Mouse (Mus musculus): ENCODE results near the gene Rcan2.

The Rcan2 gene

DNA sequence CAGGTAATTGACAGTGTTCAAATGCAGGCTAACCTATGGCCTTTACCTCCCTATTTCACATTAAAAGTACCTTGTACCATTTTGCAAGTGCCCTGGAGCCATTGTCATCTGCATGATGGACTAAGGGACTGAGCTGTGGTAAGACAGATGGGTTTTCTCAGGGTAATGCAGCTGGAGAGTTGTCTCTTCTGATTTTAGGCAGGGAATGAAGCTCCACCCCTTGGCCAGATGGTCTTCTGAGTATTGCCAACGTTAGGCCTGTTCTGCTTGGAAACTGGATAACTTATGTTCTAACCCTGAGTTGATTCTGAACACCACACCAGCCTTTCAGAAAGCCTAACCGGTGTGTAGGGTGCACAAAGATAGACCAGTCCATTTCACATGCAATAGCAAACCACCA is 222.7 kb downstream of the Rcan2 start:
- DNase-seq (ENCODE audit: low read depth, low spot score): no peak

DNA sequence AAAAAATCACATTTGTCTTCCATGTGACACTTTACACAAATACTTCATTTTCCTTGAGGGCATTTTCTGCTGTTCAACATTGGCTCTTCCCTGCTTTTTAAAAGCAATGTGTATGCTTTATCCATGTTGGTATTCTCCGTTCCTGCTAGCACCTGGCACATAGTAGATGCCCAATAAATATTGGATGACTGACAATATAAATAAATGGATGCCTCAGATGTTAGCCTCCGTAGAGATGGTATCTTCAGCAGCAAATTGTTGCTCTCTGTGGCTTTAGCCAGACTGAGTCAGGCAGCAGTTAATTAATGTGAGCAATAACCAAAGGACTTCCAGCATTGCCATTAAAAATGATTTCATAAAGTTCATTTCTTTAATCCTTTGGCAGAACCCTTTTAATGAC is 223.9 kb downstream of the Rcan2 start:
- DNase-seq (ENCODE audit: low read depth, low spot score): no peak

DNA sequence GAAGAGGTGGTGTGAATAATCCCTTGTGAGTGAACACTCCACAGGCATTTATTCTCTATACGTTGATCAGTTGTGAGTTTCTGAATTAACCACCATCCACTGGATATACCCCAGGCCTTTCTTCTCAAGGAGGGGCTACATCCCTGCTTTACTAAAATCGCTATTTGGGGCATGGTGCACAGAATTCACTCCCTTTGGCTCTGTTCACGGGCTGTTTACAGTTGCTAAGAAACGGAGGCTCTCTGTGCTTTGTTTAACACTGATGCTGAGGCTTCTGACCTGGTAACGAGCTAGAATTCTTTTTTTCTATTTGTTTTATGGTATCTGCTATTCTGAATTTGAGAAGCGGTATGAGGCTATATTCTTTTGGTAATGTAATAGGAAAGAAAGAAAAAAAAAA is 224.8 kb downstream of the Rcan2 start:
- DNase-seq (ENCODE audit: low read depth, low spot score): no peak

DNA sequence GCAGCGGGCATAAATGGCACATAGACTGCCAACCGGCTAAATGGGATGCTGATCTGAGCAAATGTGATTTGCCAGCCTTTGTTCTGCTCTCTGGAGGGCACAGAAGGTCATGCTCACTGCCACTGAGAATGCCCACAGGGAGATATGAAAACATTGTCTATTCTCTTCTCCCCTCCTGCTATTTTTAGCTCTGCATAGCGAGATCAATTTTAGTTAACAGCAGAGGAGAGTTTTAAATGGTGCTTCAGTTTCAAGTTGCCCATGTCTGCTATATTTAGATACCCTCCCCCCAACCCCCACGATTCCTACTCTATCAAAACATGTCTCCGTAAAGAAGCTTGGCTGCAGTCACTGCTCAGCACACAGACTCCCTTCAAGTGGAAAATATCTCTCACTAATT is 225.2 kb downstream of the Rcan2 start:
- no peak for DNase-seq (ENCODE audit: low read depth, low spot score)

DNA sequence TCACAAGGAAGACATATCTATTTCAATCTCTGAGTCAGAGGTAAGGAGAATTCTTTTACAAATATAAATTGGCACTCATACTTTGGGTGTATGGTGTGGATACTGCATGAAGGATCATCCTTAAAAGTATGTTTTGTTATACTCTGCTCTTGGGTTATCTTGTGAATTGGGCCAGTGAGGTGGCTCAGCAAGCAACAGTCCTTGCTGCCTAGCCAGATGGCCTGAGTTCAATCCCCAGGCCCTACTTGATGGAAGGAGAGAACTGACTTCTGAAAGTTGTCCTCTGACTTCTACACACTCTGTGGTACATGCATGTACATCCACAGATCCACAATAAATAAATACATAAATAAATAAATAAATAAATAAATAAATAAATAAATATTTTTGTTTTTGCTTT is 225.6 kb downstream of the Rcan2 start:
- DNase-seq (ENCODE audit: low read depth, low spot score): no peak

DNA sequence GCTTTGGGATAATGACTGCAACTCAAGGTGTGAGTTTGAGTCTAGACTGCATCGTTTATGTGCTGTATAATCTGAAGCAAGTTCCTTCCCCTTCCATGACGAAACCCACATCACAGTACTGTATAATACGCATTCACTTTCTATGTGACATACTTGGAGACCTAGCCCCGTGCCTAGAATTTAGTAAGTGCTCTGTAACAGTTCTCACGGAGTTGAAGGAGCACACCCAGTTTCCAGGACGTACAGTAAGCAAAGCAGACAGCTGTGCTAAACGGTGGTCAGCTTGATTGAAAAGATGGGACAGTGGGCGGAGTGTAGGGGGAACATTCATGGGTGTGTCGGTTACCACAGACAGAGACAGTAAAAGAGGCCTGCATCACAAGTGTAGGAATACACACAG is 226.2 kb downstream of the Rcan2 start:
- no peak for DNase-seq (ENCODE audit: low read depth, low spot score)

DNA sequence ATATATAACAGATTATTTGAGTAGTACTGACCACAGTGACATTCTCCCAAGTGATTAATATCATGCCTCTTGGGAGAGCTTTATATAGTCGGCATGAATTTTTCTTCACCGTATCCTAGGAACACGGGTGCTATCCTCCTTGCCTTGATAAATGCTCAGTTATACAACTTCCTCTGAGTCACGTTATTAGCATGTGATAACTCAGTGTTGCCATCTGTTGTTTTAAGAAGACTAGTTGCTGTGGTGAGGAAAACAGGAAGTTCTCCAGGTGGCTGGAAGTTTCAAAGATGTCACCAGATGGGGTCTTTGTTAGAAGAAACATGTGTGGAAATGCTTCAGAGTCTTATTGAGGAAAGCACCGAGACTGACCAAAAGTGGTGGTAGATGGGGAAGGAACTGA is 228.5 kb downstream of the Rcan2 start:
- no peak for DNase-seq (ENCODE audit: low read depth, low spot score)

DNA sequence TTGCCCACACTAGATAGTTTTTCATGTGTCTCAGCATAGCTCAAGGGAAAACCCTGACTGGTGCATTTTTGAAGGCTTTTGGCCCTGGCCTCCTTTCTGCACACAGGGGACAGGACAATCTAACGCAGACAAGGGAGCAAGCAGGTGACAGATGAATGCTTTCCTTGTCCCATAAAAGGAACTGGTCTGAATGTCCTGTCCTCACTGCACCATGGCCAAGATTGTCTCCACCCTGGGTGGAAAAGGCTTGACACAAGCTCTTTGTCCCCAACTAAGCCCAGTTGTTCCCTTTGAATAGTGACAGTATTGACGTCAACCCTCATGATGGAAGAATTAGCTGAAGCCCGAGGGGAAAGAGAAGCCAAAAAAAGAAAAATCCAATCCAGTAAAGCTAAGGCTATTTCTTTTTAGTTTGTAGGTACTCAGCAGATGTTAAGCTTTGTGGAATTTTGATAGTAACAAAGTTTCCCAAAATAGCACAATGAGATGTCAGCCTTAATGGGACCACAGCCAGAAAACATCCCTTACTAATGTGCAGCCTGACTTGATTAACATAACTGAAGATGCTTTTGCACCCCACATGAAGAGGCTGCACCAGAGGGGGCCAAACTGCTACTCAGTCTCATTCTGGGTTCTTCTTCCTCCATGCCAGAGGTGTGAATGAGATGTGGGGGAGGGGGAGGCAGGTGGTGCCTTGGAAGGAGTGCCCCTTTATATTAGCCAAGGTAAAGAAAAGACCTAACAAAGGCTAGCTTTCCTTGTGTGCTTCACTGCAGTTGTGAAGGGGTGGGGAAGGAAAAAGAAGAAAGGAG is 229.8 kb downstream of the Rcan2 start:
- peak; percentile 13 for DNase-seq (ENCODE audit: low read depth, low spot score)

DNA sequence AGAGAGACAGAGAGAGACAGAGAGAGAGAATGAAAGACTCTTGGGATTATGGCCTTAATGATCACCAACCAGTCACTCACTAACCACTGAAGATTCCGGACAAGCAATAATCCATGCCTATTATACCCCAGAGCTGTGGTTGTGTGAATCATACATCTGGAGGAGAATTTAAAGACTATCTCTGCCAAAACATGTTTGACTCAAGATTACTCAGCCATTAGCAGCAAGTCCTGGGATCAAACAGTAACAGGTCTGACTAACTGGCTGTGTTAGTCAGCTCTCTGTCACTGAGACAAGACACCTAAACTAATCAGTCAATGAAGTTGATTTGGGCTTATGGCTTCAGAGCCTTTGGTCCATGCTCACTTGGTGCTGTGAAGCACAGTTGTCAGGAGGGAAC is 233.9 kb downstream of the Rcan2 start:
- no peak for DNase-seq (ENCODE audit: low read depth, low spot score)

DNA sequence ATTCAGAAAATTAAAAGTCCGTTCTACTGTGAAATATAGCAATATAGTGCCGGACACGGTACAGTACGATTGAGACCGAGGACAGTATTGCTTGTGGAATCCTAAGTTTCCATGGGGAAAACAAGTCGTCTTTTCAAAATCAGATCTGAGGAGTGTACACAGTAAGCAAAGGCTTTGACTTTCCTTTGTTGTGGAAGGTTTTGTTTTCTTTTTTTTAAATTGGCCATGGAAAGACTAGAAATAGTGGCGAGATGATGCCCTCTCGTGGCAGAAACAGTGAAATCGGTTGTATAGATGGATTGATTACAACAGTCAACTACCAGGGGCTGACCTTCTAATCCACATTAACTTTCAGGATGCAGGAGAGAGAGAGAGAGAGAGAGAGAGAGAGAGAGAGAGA is 237.5 kb downstream of the Rcan2 start:
- peak; percentile 39 for DNase-seq (ENCODE audit: low read depth, low spot score)

DNA sequence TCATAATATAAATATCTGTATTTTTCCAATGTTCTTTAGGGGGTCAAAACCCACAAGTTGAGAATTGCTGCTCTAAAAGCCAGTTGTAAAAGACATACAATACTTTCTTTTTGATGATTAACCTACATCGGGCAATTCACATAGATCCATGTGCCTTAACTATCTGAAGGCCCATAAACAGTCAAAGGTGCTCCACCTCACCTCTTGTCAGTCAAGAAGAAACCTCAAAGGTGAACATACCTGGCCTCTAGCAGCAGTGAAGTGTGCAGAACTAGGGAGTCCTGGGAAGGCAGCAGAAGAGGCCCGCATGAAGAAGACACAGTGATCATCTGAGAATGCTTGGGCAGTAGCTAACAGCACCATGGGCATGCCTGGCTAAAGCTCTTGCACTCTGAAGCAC is 239.3 kb downstream of the Rcan2 start:
- DNase-seq (ENCODE audit: low read depth, low spot score): no peak

DNA sequence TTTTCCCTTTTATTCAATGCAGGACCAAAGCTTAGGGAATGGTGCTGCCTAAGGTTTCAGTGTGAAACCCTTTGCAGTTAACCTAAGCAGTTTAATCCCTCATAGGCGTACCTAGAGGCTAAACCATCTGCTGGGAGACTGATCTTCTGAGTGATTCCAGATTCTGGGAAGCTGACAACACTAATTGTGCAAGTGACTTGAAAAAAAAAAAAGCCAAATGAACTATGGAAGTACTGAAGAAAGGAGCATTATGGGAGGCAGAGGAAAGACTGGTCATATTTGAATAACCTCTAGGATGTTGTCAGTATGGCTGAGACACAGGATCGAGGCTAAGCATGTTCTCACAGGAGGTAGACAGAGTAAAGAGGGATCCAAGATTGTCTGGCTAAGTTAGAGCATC is 241.2 kb downstream of the Rcan2 start:
- DNase-seq (ENCODE audit: low read depth, low spot score): no peak

DNA sequence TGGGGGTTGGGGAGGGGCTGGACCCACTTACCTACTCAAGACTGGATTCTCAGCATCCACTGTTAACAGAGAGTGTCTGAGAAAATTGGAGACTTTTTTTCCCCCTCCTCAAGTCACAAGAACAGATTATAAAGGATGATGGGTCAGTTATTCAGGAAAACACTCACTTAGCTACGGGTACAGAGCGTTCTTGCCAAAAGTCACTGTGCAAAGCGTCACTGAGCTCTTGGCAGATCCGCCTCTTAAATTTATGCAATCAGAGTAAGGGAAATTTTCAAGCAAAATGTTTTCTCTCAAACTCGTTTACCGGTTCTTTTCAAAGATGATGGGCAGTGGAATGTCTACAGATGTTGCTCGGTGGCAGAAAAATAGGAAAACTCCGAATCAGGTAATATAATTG is 241.7 kb downstream of the Rcan2 start:
- DNase-seq (ENCODE audit: low read depth, low spot score): no peak

DNA sequence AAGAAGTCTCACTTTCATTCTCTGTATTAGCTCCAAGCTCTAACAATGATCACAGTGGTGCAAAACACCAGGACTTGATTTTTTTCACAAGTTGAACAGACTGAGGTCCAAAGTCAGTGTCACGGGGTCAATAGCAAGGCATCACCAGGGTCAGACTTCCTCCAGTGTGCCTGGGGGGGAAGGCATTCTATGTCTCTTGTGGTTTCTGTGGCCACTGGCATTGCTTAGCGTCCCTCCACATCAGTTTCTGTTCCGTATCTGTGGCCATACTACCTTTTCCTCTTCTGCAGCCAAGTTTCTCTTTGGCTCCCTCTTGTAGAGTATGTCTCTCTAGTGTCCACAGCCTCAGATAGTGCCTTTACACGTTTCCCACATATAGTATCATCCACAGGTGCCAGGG is 252.3 kb downstream of the Rcan2 start:
- DNase-seq (ENCODE audit: low read depth, low spot score): no peak

DNA sequence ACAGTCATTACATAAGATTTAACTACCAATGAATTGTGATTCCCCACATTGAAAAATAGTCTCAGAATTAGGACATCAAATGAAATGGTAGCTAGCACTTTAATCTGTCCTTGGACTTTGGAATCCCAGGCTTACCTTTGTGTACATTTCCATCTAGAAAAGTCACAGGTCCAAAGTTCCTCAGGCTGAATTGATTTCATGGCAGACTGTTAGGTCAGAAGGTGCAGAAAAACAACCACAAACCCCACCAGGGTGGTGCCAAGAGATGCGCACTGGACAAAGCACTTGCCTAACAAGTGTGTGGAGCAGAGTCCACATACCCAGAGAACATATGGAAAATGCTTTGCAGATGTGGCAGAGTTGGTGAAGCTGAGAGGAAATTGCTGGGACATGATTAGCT is 256.0 kb downstream of the Rcan2 start:
- no peak for DNase-seq (ENCODE audit: low read depth, low spot score)

DNA sequence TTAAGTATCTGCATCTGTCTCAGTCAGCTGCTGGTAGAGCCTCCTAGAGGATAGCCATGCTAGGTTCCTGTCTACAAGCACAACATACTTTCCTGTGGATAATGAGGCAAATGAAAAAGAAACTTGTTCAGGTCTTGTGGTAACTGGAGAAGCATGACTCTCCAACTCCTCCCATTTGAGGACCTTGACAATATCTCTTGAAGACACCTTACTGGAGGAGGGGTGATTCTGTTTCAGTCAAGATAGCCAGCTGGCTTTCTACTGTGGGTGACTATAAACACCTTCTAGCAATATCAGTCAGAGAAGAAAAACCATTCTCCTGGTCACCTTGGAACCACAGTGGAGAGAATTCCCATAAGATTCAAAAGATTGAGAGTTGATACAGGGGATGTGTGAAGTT is 257.0 kb downstream of the Rcan2 start:
- no peak for DNase-seq (ENCODE audit: low read depth, low spot score)

DNA sequence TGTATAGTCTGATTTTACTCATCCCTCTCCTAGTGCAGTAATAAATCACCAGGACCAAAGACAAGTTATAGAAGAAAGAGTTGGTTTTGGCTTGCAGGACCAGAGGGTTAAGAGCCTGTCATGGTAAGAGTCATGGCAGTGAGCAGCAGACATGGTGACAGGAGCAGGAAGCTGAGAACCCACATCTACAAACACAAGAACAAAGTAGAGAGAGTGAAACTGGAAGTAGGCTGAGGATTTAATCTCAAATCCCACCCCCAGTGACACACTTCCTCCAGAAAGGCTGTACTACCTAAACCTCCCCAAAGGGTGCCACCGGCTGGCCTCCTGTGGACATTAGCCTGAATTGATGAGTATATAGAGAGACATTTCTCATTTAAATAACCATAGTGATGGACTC is 259.6 kb downstream of the Rcan2 start:
- no peak for DNase-seq (ENCODE audit: low read depth, low spot score)

DNA sequence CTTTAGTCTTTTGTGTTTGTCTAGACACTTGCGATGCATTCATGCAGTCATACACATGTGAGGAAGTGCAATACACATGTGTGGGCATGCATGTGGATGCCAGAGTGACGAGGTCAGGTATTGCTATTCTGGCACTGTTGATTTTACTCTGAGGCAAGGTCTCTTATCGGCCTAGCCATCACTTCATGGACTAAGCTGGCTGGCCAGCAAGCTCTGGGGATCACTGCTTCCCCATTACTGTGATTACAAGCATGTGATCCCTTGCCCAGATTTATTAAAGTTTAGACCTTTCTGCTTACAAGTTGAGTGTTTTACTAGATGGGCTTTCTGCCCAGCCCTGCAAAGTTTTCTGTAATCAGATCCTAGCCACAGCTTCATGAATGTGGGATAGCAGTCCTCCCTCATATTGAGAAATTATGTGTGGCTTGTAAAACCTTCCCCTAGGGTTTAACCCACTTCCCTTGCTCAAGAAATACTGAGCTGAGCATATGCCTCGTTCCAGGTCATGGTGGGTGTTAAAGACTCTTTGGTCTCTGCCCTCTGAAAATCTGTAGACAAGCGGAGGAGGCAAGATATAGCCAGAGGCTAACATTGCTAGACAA is 260.2 kb downstream of the Rcan2 start:
- DNase-seq (ENCODE audit: low read depth, low spot score): no peak

DNA sequence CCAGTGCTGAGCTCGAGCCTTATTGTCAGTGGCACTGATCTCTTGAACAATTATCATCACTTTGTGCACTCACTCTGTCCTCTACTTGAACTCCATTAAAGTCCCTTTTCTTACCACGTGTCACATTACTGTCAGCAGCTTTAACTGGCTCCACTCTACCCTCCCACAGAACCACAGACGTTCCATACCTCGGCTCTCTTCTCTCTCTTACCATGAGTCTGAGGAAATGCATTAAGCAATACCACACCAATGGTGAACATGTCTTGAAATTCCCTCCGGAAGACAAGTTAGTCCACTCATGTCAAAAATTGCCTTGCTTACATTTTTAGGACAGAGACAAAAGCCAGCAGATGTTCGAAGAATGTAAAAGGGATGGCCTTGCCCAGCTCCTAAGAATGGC is 267.7 kb downstream of the Rcan2 start:
- no peak for DNase-seq (ENCODE audit: low read depth, low spot score)

DNA sequence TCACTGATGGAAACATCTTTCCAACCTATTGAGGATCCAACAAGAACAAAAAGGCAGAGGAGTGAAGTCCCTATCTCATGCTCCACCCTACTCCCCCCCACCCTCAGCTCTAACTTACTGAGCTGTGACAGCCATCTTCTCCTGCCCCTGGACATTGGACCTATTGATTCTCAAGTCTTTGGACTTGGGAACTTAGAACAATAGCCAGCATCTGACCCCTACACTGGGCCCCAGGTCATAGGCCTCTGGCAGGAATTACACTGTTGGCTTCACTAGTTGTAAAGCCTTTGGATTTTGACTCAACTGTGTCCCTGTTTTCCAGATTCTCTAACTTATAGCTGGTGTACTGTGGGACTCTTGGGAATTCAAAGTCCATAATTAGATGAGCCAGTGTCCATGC is 270.5 kb downstream of the Rcan2 start:
- no peak for DNase-seq (ENCODE audit: low read depth, low spot score)

DNA sequence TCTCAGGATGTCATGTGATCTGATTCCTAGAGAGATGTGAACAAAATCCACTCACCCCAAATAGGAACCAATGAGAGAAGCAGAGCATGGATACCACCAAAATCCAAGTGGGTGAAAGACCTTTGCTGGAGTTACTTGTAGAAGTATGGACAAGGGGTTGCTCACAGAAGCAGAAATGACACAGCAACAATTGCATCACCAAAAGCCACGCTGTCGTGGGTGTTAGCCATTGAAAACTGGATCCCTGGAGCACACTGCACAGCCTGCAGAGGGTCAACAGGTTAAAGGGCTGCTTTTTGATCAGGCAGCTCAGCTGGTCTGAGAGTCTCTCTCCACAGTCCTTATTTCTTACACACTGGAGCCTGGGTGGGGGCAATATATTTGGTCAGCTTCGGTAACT is 274.4 kb downstream of the Rcan2 start:
- no peak for DNase-seq (ENCODE audit: low read depth, low spot score)

DNA sequence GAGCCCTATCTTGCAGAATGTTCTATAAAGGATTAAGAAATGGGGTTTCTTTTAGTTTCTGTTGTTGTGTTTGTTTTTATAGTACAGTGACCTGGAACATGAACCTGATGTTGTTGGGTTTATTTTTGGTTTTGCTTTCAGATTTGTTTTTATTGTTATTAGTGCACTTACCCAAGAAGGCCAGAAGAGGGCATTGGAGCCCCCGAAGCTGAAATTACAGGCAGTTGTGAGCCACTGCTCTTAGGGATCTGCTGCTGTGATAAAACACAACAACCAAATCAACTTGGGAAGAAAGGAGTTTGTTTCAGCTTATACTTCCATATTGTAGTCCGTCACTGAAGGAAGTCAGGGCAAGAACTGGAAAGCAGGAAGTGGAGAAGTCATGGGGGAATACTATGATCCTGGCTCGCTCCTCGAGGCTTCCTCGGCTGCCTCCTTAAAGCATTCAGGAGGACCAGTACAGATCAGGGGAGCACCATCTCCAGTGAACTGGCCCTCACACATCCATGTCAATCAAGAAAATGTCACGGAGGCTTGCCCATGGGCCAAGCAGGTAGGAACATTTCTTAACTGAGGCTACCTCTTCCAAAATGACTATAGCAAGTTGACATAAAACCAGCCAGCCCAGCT is 275.0 kb downstream of the Rcan2 start:
- DNase-seq (ENCODE audit: low read depth, low spot score): peak; percentile 53

DNA sequence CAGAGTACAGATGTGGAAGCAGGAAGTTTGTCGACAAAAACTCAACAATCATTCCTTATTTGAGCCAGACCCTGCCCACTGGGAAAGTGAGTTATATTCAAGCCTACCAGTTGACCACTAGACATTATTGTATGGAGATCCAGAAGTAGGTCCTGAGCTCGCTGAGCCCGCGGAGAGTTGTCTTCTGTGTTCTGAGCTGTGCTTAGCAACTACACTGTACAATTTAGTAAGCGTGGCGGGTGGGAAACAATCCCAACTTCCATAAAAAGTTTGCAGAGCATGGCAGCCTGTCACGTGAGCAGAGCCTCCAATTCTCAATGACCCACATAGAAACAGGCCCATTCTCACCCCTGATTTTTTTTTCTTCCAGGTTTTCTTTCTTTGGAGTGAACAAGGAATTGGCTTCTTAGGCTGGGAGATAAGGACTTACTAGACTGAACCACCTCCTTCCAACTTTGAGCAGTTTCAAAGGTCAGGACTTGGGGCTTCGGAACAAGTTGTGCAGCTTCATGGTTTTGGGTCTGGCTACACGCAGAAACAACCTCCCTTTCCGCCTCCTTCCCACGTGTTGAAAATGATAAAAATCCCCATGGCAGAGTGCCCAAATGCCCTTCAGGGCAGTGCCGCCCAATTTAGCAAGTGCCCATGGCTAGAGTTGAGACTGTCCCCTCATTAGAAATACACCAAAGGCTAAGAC is 276.1 kb downstream of the Rcan2 start:
- DNase-seq (ENCODE audit: low read depth, low spot score): no peak

All from R1 (cell line).